Mouse (Mus musculus) embryonic facial prominence, embryonic 11.5 days (tissue): ENCODE data around the gene Gpatch2l. TPM values are rescaled to one million over a fixed set of nuclear protein-coding genes. Genes with fewer than 3 reads are reported as not detected.

Source experiments
- ATAC-seq: fragments of 200-750 bp; cut with Nextera tagmentation; replicated peaks from 2 replicates; pipeline ENCODE4 v1.8.0; 2017; ENCODE audit warnings: low read depth; ENCODE audit not compliant: insufficient number of reproducible peaks, low FRiP score, low TSS enrichment
- DNase-seq: peaks from one replicate; pipeline ENCODE4 v3.0.0-alpha.2; 2015; ENCODE audit warnings: low spot score
- H3K27ac ChIP-seq: fragments of 300-500 bp; sonication (generic); replicated peaks from 2 replicates; pipeline ENCODE4 v1.5.1; 2014; ENCODE audit warnings: mild to moderate bottlenecking, low read depth, low read length, control low read depth
- H3K27me3 ChIP-seq: fragments of 300-500 bp; sonication (generic); 2 replicates; pipeline ENCODE4 v1.6.1; 2014; ENCODE audit warnings: mild to moderate bottlenecking, low read length, moderate library complexity, mixed read lengths; ENCODE audit not compliant: control insufficient read depth, insufficient read depth
- H3K36me3 ChIP-seq: fragments of 300-500 bp; sonication (generic); replicated peaks from 2 replicates; pipeline ENCODE4 v1.6.1; 2014; ENCODE audit warnings: low read depth, mild to moderate bottlenecking, low read length, moderate library complexity, mixed read lengths; ENCODE audit not compliant: control insufficient read depth, insufficient read depth
- H3K4me1 ChIP-seq: fragments of 300-500 bp; sonication (generic); 2 replicates; pipeline ENCODE4 v1.6.1; 2014; ENCODE audit warnings: low read length, mixed read lengths; ENCODE audit not compliant: control insufficient read depth, insufficient read depth
- H3K4me2 ChIP-seq: fragments of 300-500 bp; sonication (generic); 2 replicates; pipeline ENCODE4 v1.6.1; 2014; ENCODE audit warnings: low read depth, mild to moderate bottlenecking, control low read depth, low read length, moderate library complexity
- H3K4me3 ChIP-seq: fragments of 300-500 bp; sonication (generic); 2 replicates; pipeline ENCODE4 v1.5.1; 2014; ENCODE audit warnings: low read depth, low read length, control low read depth
- H3K9ac ChIP-seq: fragments of 300-500 bp; sonication (generic); replicated peaks from 2 replicates; pipeline ENCODE4 v1.6.1; 2014; ENCODE audit warnings: mild to moderate bottlenecking, control low read depth, low read length
- H3K9me3 ChIP-seq: fragments of 300-500 bp; sonication (generic); replicated peaks from 2 replicates; pipeline ENCODE4 v1.6.1; 2016; ENCODE audit warnings: mild to moderate bottlenecking, low read length, inconsistent platforms, mixed read lengths; ENCODE audit not compliant: control insufficient read depth
- WGBS: fragments of 180-500 bp; shearing (Covaris S2); extraction: QIAGEN DNeasy Blood & Tissue Kit; methylation state at CpG from one replicate; pipeline ENCODE4 v1.1.7; 2014; 5-methylcytosine and 5-hydroxymethylcytosine counted together
- polyA plus RNA-seq: library from polyadenylated mRNA; unstranded; fragments of >200 nt; fragmentation: Nextera tagmentation; extraction: Ambion mirVana; gene quantifications from 2 replicates; pipeline ENCODE4 v1.2.1, GENCODE M21; 2014

Gpatch2l gene
- polyA plus RNA-seq, 1 experiment from 2014 or later, result 16.2 TPM

GRCm38 (mm10) chr12:86285704-86286103 is 44.0 kb downstream of the Gpatch2l start:
- Histone ChIP-seq H3K36me3 (no peaks in the 10 kb centered on the region; the same call in 1 of the 2 replicates), H3K27ac (no peak overlapping the region), H3K4me2 (no peak overlapping the region), H3K9ac (no peak overlapping the region), H3K4me3 (no peak overlapping the region), H3K27me3 (no peaks in the 10 kb centered on the region), H3K9me3 (no peaks in the 10 kb centered on the region), H3K4me1 (no peaks in the 10 kb centered on the region)
- WGBS, result 95% methylated on average over 2 of the region's 2 CpGs
- DNase-seq (no peak), ATAC-seq (no peak)

- Histone ChIP-seq H3K27me3 (no peaks in the 10 kb centered on the region), H3K4me1 (no peaks in the 10 kb centered on the region), H3K27ac (no peak overlapping the region), H3K4me2 (no peak overlapping the region), H3K36me3 (no peaks in the 10 kb centered on the region), H3K9ac (no peak overlapping the region), H3K4me3 (no peak overlapping the region), H3K9me3 (no peaks in the 10 kb centered on the region)
- ATAC-seq (no peak), DNase-seq (no peak)
- WGBS, result 79% methylated on average over 10 of the region's 10 CpGs
Observed at GRCm38 (mm10) chr12:86297450-86297849, 55.8 kb downstream of the Gpatch2l start.

DNA sequence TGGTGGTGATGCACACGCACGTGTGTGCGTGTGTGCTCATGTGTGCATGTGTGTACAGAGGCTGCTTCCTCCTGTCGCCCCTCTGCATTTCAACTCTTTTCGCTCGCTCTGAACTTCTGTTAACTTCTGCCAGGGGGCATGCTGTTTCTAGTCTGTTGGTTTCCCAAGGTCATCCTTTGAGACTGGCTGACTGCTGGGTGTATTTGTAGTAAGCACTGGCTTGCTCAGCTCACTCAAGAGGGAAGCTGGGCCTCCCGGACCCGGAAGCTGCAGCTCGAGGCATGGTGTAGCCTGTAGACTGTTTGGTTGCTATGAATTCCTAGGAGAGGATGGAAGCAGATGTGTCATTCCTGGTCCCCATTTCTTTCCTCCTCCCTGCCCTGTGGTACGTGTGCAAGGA is 61.3 kb downstream of the Gpatch2l start:
- Histone ChIP-seq H3K27ac (no peak overlapping the region), H3K4me3 (no peak overlapping the region), H3K4me1 (no peaks in the 10 kb centered on the region), H3K9me3 (no peaks in the 10 kb centered on the region), H3K4me2 (no peak overlapping the region), H3K9ac (no peak overlapping the region), H3K36me3 (no peaks in the 10 kb centered on the region), H3K27me3 (no peaks in the 10 kb centered on the region)
- ATAC-seq, result no peak
- DNase-seq, result no peak
- WGBS, result 83% methylated on average over 10 of the region's 10 CpGs

- Histone ChIP-seq H3K4me1 (no peaks in the 10 kb centered on the region), H3K27me3 (no peaks in the 10 kb centered on the region), H3K4me3 (no peak overlapping the region), H3K27ac (no peak overlapping the region), H3K9me3 (no peaks in the 10 kb centered on the region), H3K36me3 (no peaks in the 10 kb centered on the region), H3K4me2 (peak overlapping the region; percentile 23; the same call in 1 of the 2 replicates), H3K9ac (peak overlapping the region; percentile 25; the same call in 1 of the 2 replicates)
- WGBS, result 60% methylated on average over 7 of the region's 7 CpGs
- no peak for ATAC-seq
- DNase-seq, result no peak
Observed at GRCm38 (mm10) chr12:86305045-86305444, 63.4 kb downstream of the Gpatch2l start.

GRCm38 (mm10) chr12:86305635-86306243 is 64.1 kb downstream of the Gpatch2l start:
- Histone ChIP-seq H3K4me2 (peak overlapping the region; percentile 23; the same call in 1 of the 2 replicates), H3K4me1 (no peaks in the 10 kb centered on the region), H3K36me3 (no peaks in the 10 kb centered on the region), H3K27ac (no peak overlapping the region), H3K27me3 (no peaks in the 10 kb centered on the region), H3K9ac (no peak overlapping the region), H3K4me3 (0 out of 2 replicates have a peak overlapping the region, but pooled peaks have one; percentile 2), H3K9me3 (no peaks in the 10 kb centered on the region)
- ATAC-seq (no peak), DNase-seq (peak; percentile 54)
- WGBS, result 19% methylated on average over 15 of the region's 15 CpGs

DNA sequence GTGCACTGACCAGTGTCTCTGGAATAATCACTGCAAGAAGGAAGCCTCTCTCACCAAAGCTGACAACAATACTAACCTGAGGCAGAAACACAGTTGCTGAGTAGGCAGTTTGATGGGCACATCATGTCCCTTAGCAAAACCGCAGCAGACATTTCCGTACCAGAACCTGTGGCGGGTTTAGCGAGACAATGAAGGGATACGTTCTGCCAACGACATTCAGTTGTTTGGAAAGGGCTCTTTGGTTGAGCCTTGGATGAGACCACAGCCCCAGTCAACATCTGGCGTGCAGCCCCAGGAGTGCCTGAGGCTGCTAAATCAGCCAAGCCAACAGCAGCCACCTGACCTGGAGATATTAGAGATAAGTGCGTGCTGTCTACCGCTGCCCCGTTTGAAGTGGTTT is 67.8 kb downstream of the Gpatch2l start:
- Histone ChIP-seq H3K4me2 (no peak overlapping the region), H3K9me3 (no peaks in the 10 kb centered on the region), H3K9ac (no peak overlapping the region), H3K27me3 (no peaks in the 10 kb centered on the region), H3K27ac (no peak overlapping the region), H3K36me3 (no peaks in the 10 kb centered on the region), H3K4me1 (no peaks in the 10 kb centered on the region), H3K4me3 (no peak overlapping the region)
- ATAC-seq, result no peak
- peak; percentile 40 for DNase-seq
- WGBS, result 49% methylated on average over 10 of the region's 10 CpGs

- no peak for DNase-seq
- no peak overlapping the region for H3K4me3 ChIP-seq
- no peaks in the 10 kb centered on the region for H3K9me3 ChIP-seq
- no peaks in the 10 kb centered on the region for H3K4me1 ChIP-seq
- no peak for ATAC-seq
- no peak overlapping the region for H3K9ac ChIP-seq
- H3K4me2 ChIP-seq, result no peak overlapping the region
- no peaks in the 10 kb centered on the region for H3K27me3 ChIP-seq
- WGBS, result 69% methylated on average over 4 of the region's 4 CpGs
- H3K27ac ChIP-seq, result no peak overlapping the region
- H3K36me3 ChIP-seq, result no peaks in the 10 kb centered on the region
Observed at GRCm38 (mm10) chr12:86309902-86310301, 68.2 kb downstream of the Gpatch2l start.

DNA sequence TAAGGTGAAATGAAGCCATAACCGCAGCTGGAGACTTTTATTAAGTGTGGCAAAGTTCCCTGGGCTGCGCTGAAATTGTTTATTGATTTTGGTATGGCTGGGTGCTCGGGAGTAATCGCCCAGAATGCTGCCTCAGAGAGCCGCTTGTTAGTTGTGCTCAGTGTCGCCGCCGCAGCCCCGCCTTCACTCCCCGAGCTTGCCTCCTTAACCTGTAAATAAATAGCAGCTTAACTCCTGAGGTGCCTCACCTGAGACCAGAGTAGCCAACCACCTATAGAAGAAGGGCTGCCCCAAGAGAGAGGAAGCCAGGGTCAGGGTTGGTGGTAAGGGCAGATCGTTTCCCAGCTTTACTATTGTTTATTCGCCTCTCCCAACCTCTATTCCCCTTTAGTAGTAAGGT is 79.0 kb downstream of the Gpatch2l start:
- H3K27ac ChIP-seq, result no peak overlapping the region
- DNase-seq, result peak; percentile 8
- ATAC-seq, result no peak
- H3K36me3 ChIP-seq, result no peaks in the 10 kb centered on the region
- H3K4me3 ChIP-seq, result no peak overlapping the region
- H3K9ac ChIP-seq, result 0 out of 2 replicates have a peak overlapping the region, but pooled peaks have one; percentile 2
- no peaks in the 10 kb centered on the region for H3K9me3 ChIP-seq
- 13% methylated on average over 12 of the region's 12 CpGs for WGBS
- H3K4me1 ChIP-seq, result no peaks in the 10 kb centered on the region; the same call in 1 of the 2 replicates
- H3K4me2 ChIP-seq, result no peak overlapping the region; the same call in 1 of the 2 replicates
- no peaks in the 10 kb centered on the region for H3K27me3 ChIP-seq
